Comparison of ENCODE assay signal across 19 mouse cellular contexts in the genomic region with DNA sequence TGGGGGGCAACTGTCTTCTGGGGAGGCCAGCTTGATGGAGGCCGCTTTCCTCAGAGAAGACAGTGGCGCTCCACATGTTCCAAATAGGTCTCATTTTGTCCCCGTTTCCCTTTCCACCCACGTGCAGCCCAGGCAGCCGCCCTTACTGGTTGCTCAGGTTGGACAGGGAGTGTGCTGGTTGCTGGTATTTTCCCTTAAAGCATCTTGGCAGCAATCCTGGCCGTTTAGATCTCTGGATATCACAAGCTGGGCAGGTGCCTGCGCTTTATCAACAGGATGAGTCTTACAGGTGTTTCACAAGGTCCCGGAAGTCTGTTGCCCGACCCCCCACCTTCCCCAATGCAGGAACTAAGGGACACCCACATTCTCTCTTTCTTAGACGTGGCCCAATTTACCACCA. TPM values are rescaled to one million over a fixed set of nuclear protein-coding genes. Genes with fewer than 3 reads are reported as not detected.
DNase-seq lines count a peak whose midpoint lies in the region; ATAC-seq and TF ChIP-seq lines count a peak whose summit lies in the region.
"Had no signal": no experiment of that assay in that cellular context is flagged by ENCODE, and none has a peak within 500 bp of the region (broad histone marks: within the 10 kb centered on the region; RNA-seq: fewer than 3 reads in every experiment).

No protein-coding gene starts in this region.

- no peak for ATAC-seq in kidney, embryonic 14.5 days (ENCODE audit: low FRiP score, low TSS enrichment)
- no peak for ATAC-seq in forebrain, embryonic 15.5 days (replicated peaks)
- ATAC-seq in forebrain, embryonic 11.5 days (replicated peaks; ENCODE audit: low FRiP score) = no peak
- ATAC-seq: liver, postnatal 0 days had no signal

- H3K36me3 ChIP-seq in kidney, embryonic 14.5 days (ENCODE audit: control insufficient read depth, insufficient read depth, low read length) = no peaks in the 10 kb centered on the region
- no peaks in the 10 kb centered on the region for H3K36me3 ChIP-seq in small intestine, adult 2 months (ENCODE audit: control insufficient read depth, insufficient read depth, low read length)
- no peaks in the 10 kb centered on the region for H3K36me3 ChIP-seq in forebrain, embryonic 15.5 days
- H3K36me3 ChIP-seq in forebrain, embryonic 11.5 days (ENCODE audit: control insufficient read depth, insufficient read depth, low read length) = no peaks in the 10 kb centered on the region
- H3K36me3 ChIP-seq: forebrain, embryonic 10.5 days; hindbrain, embryonic 15.5 days had no signal

- H3K4me1 ChIP-seq in kidney, embryonic 14.5 days (ENCODE audit: control insufficient read depth, insufficient read depth, low read length) = peaks cover 3% of the 10 kb centered on the region; the same call in 1 of the 2 replicates
- H3K4me1 ChIP-seq in small intestine, adult 2 months (ENCODE audit: control insufficient read depth, insufficient read depth, insufficient read length, low read length) = peaks cover 23% of the 10 kb centered on the region; the same call in 1 of the 2 replicates
- H3K4me1 ChIP-seq in forebrain, embryonic 15.5 days = peaks cover 22% of the 10 kb centered on the region
- H3K4me1 ChIP-seq in forebrain, embryonic 11.5 days (replicated peaks; ENCODE audit: control insufficient read depth, insufficient read depth, low read length) = peaks cover 9% of the 10 kb centered on the region; the same call in 1 of the 2 replicates

- H3K27ac ChIP-seq in kidney, embryonic 14.5 days (ENCODE audit: low read depth, low read length) = no peak overlapping the region
- peak overlapping the region; percentile 78 for H3K27ac ChIP-seq in small intestine, adult 2 months (ENCODE audit: insufficient read depth, low read depth, low read length)
- H3K27ac ChIP-seq in forebrain, embryonic 15.5 days (replicated peaks) = no peak overlapping the region
- H3K27ac ChIP-seq in forebrain, embryonic 11.5 days (ENCODE audit: low read depth, low read length) = no peak overlapping the region
- H3K27ac ChIP-seq: forebrain, embryonic 10.5 days; hindbrain, embryonic 15.5 days had no signal

- H3K4me3 ChIP-seq in kidney, embryonic 14.5 days (ENCODE audit: low read length) = no peak overlapping the region
- no peak overlapping the region for H3K4me3 ChIP-seq in small intestine, adult 2 months (ENCODE audit: low read depth, low read length)
- H3K4me3 ChIP-seq in forebrain, embryonic 15.5 days = no peak overlapping the region
- no peak overlapping the region for H3K4me3 ChIP-seq in forebrain, embryonic 11.5 days (ENCODE audit: low read depth, low read length)
- H3K4me3 ChIP-seq: forebrain, embryonic 10.5 days; hindbrain, embryonic 15.5 days had no signal

- TF ChIP-seq CTCF in small intestine, adult 2 months (IDR thresholded peaks at IDR 0.05; ENCODE audit: extremely low read depth, insufficient read length, insufficient replicate concordance, low read depth, low read length) = no peak

- H3K27me3 ChIP-seq in kidney, embryonic 14.5 days (ENCODE audit: control insufficient read depth, insufficient read depth, low read length) = peaks cover 36% of the 10 kb centered on the region
- H3K27me3 ChIP-seq in small intestine, adult 2 months (ENCODE audit: control insufficient read depth, insufficient read depth, low read length) = peaks cover 11% of the 10 kb centered on the region; the same call in 1 of the 2 replicates
- peaks cover 40% of the 10 kb centered on the region for H3K27me3 ChIP-seq in forebrain, embryonic 15.5 days
- peaks cover 34% of the 10 kb centered on the region for H3K27me3 ChIP-seq in forebrain, embryonic 11.5 days (ENCODE audit: control insufficient read depth, insufficient read depth, low read length)

- TF ChIP-seq POLR2A in small intestine, adult 2 months (IDR thresholded peaks at IDR 0.05; ENCODE audit: low read depth, low read length) = no peak; the same call in 1 of the 2 replicates

- H3K4me2 ChIP-seq in kidney, embryonic 14.5 days (replicated peaks; ENCODE audit: low read depth, low read length) = no peak overlapping the region
- H3K4me2 ChIP-seq in forebrain, embryonic 15.5 days (replicated peaks) = no peak overlapping the region
- no peak overlapping the region for H3K4me2 ChIP-seq in forebrain, embryonic 11.5 days (ENCODE audit: low read depth, low read length, severe bottlenecking)
- H3K4me2 ChIP-seq: heart, embryonic 11.5 days; hindbrain, embryonic 15.5 days had no signal

- 53% methylated on average over 10 of the region's 10 CpGs for WGBS in kidney, embryonic 14.5 days
- WGBS in small intestine, adult 2 months = 25% methylated on average over 10 of the region's 10 CpGs
- WGBS in forebrain, embryonic 15.5 days = 70% methylated on average over 10 of the region's 10 CpGs
- 68% methylated on average over 10 of the region's 10 CpGs for WGBS in forebrain, embryonic 11.5 days

- DNase-seq in kidney, adult 11 months = peak; percentile 67
- DNase-seq in fat pad, adult 2 months (ENCODE audit: extremely low read depth, low read depth, low spot score) = peak; percentile 93
- peak; percentile 54 for DNase-seq in kidney, adult 9 months
- DNase-seq in forebrain, embryonic 11.5 days (ENCODE audit: low spot score) = no peak
- no peak for DNase-seq in spleen, postnatal 14 days (ENCODE audit: low spot score in 2 of 2)
- DNase-seq: adrenal gland, adult 8-10 months; cerebellum, adult 11-12 months; cerebellum, postnatal 36 days; layer of hippocampus, postnatal 36 days; liver; liver, postnatal 0 days; lung, postnatal 36 days; right cerebral cortex, postnatal 25 days had no signal

- H3K9me3 ChIP-seq in kidney, embryonic 14.5 days (ENCODE audit: control insufficient read depth, low read length) = no peaks in the 10 kb centered on the region
- no peaks in the 10 kb centered on the region for H3K9me3 ChIP-seq in forebrain, embryonic 15.5 days
- no peaks in the 10 kb centered on the region for H3K9me3 ChIP-seq in forebrain, embryonic 11.5 days (ENCODE audit: control insufficient read depth, low read length)
- H3K9me3 ChIP-seq: forebrain, embryonic 10.5 days; hindbrain, embryonic 15.5 days had no signal

- no peak overlapping the region for H3K9ac ChIP-seq in kidney, embryonic 14.5 days (ENCODE audit: low read depth, low read length)
- H3K9ac ChIP-seq in forebrain, embryonic 15.5 days (replicated peaks) = no peak overlapping the region
- no peak overlapping the region for H3K9ac ChIP-seq in forebrain, embryonic 11.5 days (ENCODE audit: low read length)
- H3K9ac ChIP-seq: hindbrain, embryonic 15.5 days; liver, postnatal 0 days had no signal

RNA-seq across cellular contexts. Expression of gene Plekha6, which starts 2.0 kb away (rescaled TPM):
- polyA plus RNA-seq in kidney, embryonic 14.5 days (2014; fragmentation: Nextera tagmentation; extraction: Ambion mirVana) = 3.3 and 6.1 TPM in 2 replicates
- 37.1 and 104 TPM in 2 replicates for polyA plus RNA-seq in small intestine, adult 2 months (2012; rRNA removed)
- polyA plus RNA-seq in forebrain, embryonic 15.5 days (2015; fragmentation: Nextera tagmentation; extraction: Ambion mirVana) = 10.6 and 12.8 TPM in 2 replicates
- 16.2 and 18.8 TPM in 2 replicates for polyA plus RNA-seq in forebrain, embryonic 11.5 days (2014; fragmentation: Nextera tagmentation; extraction: Ambion mirVana)

RNA-seq across cellular contexts. Expression of gene Ppp1r15b, which starts 31.1 kb away (rescaled TPM):
- 17.9 and 49.4 TPM in 2 replicates for polyA plus RNA-seq in kidney, embryonic 14.5 days (2014; fragmentation: Nextera tagmentation; extraction: Ambion mirVana)
- polyA plus RNA-seq in small intestine, adult 2 months (2012; rRNA removed) = 26.7 and 43.3 TPM in 2 replicates
- 31.8 and 32.0 TPM in 2 replicates for polyA plus RNA-seq in forebrain, embryonic 15.5 days (2015; fragmentation: Nextera tagmentation; extraction: Ambion mirVana)
- 62.8 and 69.7 TPM in 2 replicates for polyA plus RNA-seq in forebrain, embryonic 11.5 days (2014; fragmentation: Nextera tagmentation; extraction: Ambion mirVana)

Comparison
In these comparisons a context has a peak if more than half of its experiments do, and no peak if none do; other contexts are left out.
1. DNase-seq: peak in kidney, adult 11 months (single experiment), fat pad, adult 2 months (single experiment) and kidney, adult 9 months (single experiment); none in forebrain, embryonic 11.5 days (single experiment) and spleen, postnatal 14 days (0 of 2).